Mouse (Mus musculus) liver, adult 10 weeks (tissue): ENCODE results near the gene Rnf207. TPM values are rescaled to one million over a fixed set of nuclear protein-coding genes. Genes with fewer than 3 reads are reported as not detected.

ENCODE experiments used
- polyA plus RNA-seq: library from polyadenylated mRNA; stranded (reverse); fragments of 350-450 nt; fragmentation: Illumina TruSeq; extraction: RNeasy Lipid Tissue Mini Kit (QIAGEN cat#74804); gene quantifications from one replicate; pipeline ENCODE4 v1.2.3, GENCODE M21; 2014; ENCODE audit warnings: low read depth, low replicate concordance

Rnf207 gene
- not detected for polyA plus RNA-seq

DNA sequence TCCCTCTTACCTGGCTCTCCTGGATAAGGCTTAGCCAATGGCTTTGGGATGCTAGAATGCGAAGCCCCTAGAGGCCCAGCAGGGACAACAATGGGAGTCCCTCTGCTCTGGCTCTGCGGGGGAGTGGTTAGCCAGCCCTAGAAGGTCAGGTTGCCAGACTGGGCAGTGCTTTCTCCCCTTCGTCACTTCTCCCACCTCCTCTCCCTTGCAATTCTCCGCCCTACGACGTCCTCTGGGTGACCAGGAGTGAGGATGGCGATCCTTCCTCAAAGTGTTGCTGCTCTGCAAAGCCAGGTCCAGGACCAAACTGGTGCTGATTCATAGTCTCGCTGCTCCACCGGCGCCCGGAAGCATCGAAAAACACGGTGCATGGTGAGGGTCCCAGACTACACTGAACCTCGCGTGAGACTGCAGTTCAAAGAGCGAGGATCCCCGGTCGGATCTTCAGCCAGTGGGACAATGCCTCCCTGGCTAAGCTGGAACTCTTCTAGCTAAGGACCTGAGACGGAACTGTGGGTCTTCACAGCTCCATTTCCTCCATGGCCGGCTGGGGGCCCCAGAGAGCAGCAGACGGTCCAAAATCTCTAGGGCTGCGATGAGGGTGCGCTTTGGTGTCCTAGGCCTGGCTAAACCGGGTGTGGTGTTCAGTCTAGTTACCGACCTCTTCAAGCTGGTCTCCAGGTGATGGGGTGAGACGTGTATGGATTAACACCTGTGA, at the start of gene Rnf207:
TSS of gene Rnf207 (minus strand) at position 477 of the 718 bp plus-strand sequence.

GRCm38 (mm10) chr4:152338419-152339292, 19.9 kb upstream of the Rnf207 start, which contains the start of gene Chd5:
Gene Chd5 (plus strand): TSS chr4:152338651.

DNA sequence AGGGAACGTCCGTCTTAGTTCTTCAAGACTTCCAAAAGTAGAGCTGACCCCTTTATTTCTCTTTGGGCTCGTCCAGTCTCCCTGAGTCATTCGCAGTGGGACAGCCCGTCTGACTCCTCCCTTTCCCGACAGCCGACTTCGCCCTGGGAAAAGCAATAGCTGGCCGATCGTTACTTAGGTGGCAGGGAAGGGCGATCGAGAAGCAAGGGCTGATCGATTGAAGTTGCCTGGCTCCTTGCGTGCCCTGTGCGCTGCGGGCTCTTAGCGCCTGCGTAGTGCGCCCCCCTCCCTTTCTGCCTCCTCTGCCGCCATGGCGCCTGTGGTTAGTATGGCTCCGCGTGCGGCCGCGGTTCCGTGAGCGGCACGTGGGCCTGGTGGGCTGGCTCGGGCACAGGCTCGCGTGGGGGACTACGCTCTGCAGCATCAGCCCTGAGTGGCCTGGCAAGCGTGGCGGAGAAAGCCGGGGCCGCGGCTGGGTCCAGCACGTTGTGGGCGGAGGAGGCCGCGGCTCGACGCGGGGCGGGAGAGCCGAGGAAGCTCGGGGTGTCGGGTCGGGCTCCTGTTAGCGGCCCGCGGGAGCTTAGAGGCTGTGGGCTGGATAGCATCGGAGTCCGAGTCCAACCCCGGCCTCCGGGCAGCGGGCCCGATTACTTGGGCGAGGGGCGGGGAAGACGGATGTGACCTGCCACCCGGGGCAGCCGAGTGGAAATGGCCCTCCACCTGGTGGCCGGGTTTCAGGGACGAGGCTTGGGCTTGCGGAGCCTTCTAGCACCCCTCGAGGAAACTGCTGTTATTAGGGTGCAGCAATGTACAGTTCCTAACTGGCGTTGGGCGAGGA, 7.0 kb upstream of the Rnf207 start, which contains the start of gene Rpl22:
TSS of gene Rpl22 (plus strand) at position 169 of the 838 bp plus-strand sequence.

DNA sequence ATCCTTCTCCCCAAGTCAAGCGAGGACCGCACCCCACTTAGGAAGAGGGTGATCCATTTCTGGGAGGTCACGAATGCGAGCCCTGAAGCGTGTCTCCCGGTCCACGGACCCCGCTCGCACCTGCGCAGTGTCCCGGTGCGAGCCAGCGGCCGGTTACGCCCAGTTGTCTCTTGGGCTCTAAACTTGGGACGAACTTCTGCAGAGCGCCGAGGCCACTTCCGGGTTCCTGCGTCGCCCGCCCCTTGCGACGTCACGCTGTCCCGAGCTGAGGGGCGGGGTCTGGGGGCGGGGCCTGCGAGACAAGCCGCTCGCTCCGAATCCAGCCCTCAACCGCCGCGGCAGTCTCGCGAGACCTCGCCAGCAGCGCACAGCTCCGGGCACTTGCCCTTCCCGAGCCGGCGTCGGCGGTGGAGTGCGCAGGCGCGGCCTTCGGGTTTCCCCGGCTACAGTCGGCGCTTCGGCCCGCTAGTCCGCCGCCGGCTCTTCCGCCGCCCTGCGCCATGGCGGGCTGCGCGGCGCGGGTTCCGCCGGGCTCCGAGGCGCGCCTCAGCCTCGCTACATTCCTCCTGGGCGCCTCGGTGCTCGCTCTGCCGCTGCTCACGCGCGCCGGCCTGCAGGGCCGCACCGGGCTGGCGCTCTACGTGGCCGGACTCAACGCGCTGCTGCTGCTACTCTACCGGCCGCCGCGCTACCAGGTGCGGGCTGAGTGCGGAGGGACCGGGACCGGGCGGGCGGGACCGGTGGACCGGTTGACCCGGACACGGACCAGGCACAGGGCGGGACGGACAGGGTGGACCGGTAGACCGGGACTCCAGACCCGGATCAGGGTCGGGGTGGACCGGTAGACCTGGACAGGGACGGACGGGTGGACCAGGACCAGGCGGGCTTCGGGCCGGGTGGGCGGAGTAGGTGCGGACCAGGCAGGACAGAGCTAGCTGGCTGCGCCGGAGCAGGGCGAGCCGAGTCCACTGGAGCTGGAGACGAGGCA, 21.6 kb downstream of the Rnf207 start, which contains the start of gene Icmt:
TSS of gene Icmt (plus strand) at position 354 of the 988 bp plus-strand sequence.

DNA sequence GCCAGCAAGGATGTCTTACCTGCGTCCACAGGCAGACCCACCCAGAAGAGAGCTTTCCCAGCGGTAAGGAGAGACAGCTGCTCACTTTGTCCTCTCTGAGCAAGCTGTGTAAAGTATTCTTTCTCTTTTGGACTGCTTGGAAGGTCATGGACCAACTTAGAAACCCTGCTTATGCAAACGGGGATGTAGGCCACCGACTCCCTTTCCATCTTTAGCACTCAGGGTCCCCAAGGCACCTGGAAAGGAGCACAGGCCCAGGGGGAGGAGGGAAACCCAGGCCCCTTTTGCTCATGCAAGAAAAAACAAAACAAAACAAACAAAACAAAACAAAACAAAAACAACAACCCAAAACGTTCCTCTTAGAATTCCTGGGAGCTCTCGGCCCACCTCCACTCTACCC, 27.2 kb downstream of the Rnf207 start, which contains the start of gene Hes3:
TSS of gene Hes3 (minus strand) at position 101 of the 400 bp plus-strand sequence.

GRCm38 (mm10) chr4:152273621-152274236, 45.1 kb downstream of the Rnf207 start, which contains the start of gene Gpr153:
Gene Gpr153 (plus strand): TSS chr4:152274232.

Other genes starting within 250 kb of the Rnf207 start
- 0.13 TPM for gene Plekhg5, start 246.5 kb downstream of the Rnf207 start, polyA plus RNA-seq
- not detected for gene Tnfrsf25, start 203.1 kb downstream of the Rnf207 start, polyA plus RNA-seq
- gene Espn, start 166.6 kb downstream of the Rnf207 start, polyA plus RNA-seq = not detected
- not detected for gene Hes2, start 160.1 kb downstream of the Rnf207 start, polyA plus RNA-seq
- 1.0 TPM for gene Acot7, start 140.9 kb downstream of the Rnf207 start, polyA plus RNA-seq
- gene Gpr153, start 44.8 kb downstream of the Rnf207 start, polyA plus RNA-seq = 0.16 TPM
- gene Hes3, start 27.3 kb downstream of the Rnf207 start, polyA plus RNA-seq = not detected
- gene Icmt, start 21.8 kb downstream of the Rnf207 start, polyA plus RNA-seq = 5.8 TPM
- gene Rpl22, start 6.7 kb upstream of the Rnf207 start, polyA plus RNA-seq = 188 TPM
- not detected for gene Chd5, start 19.7 kb upstream of the Rnf207 start, polyA plus RNA-seq
- gene Nphp4, start 157.7 kb upstream of the Rnf207 start, polyA plus RNA-seq = not detected
- not detected for gene Kcnab2, start 158.9 kb upstream of the Rnf207 start, polyA plus RNA-seq